Mouse (Mus musculus) megakaryocyte, embryonic 14.5 days (primary cell): ENCODE results near the gene Ebf4. TPM values are rescaled to one million over a fixed set of nuclear protein-coding genes. Genes with fewer than 3 reads are reported as not detected.

Experiments used
- H3K27me3 ChIP-seq: replicated peaks from 2 replicates; pipeline ENCODE3; 2012; ENCODE audit warnings: inconsistent platforms
- H3K36me3 ChIP-seq: replicated peaks from 2 replicates; pipeline ENCODE3; 2012; ENCODE audit warnings: low read length, inconsistent platforms, mixed read lengths
- H3K4me1 ChIP-seq: 2 replicates; pipeline ENCODE4 v1.6.1; 2012; ENCODE audit warnings: inconsistent platforms
- H3K4me3 ChIP-seq: replicated peaks from 2 replicates; pipeline ENCODE3; 2012; ENCODE audit warnings: moderate library complexity, mild to moderate bottlenecking, inconsistent platforms
- H3K9me3 ChIP-seq: 2 replicates; pipeline ENCODE4 v1.6.1; 2012; ENCODE audit warnings: inconsistent platforms
- FLI1 ChIP-seq: IDR thresholded peaks from 2 replicates; pipeline ENCODE4 v1.6.1; 2012; ENCODE audit warnings: low read length, inconsistent platforms, mixed read lengths
- GATA1 ChIP-seq: IDR thresholded peaks from 3 replicates; pipeline ENCODE4 v1.6.1; 2012; ENCODE audit warnings: mixed read lengths, low read length, inconsistent platforms, borderline replicate concordance
- polyA plus RNA-seq: library from polyadenylated mRNA; stranded (reverse); fragments of >175 nt; gene quantifications from 2 replicates; pipeline ENCODE4 v1.2.3, GENCODE M21; 2012; ENCODE audit warnings: low replicate concordance; ENCODE audit not compliant: insufficient read depth

The Ebf4 gene
- polyA plus RNA-seq, 1 experiment = not detected

GRCm38 (mm10) chr2:130383205-130383604 lies 88.2 kb downstream of the Ebf4 start:
- Histone ChIP-seq H3K36me3 (no peaks in the 10 kb centered on the region), H3K27me3 (peaks cover 43% of the 10 kb centered on the region), H3K4me3 (no peak overlapping the region), H3K9me3 (0 out of 2 replicates have a peak, but pooled peaks cover 3% of the 10 kb centered on the region), H3K4me1 (peaks cover 8% of the 10 kb centered on the region)
- TF ChIP-seq GATA1 (no peak), FLI1 (no peak)

DNA sequence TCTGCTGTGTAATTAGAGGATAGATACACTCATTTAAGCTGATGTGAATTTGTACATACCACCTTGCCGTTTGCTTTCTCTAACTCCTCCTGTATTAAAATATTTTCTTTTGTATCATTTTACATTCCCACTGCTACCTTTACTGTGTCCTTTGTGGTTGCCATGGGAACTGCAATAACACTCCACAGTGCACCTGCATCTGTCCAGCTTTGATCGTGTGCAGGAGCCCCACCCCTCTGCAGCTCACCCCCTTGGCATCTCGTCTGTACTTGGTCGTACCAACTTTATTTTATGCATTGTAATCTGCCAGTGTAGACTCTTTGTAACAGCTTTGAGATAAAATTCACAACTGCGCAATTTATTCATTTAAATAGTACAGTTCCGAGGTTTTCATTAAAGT lies 88.9 kb downstream of the Ebf4 start:
- peaks cover 14% of the 10 kb centered on the region for H3K4me1 ChIP-seq
- H3K9me3 ChIP-seq = 0 out of 2 replicates have a peak, but pooled peaks cover 3% of the 10 kb centered on the region
- no peaks in the 10 kb centered on the region for H3K36me3 ChIP-seq
- no peak for TF ChIP-seq FLI1
- peaks cover 39% of the 10 kb centered on the region for H3K27me3 ChIP-seq
- H3K4me3 ChIP-seq = no peak overlapping the region

- TF ChIP-seq FLI1 (no peak), GATA1 (no peak)
- H3K9me3 ChIP-seq = 0 out of 2 replicates have a peak, but pooled peaks cover 3% of the 10 kb centered on the region
- no peaks in the 10 kb centered on the region for H3K36me3 ChIP-seq
- H3K4me3 ChIP-seq = no peak overlapping the region
- peaks cover 14% of the 10 kb centered on the region for H3K4me1 ChIP-seq
- H3K27me3 ChIP-seq = peaks cover 43% of the 10 kb centered on the region
Measured at GRCm38 (mm10) chr2:130386212-130386611, 91.2 kb downstream of the Ebf4 start.

DNA sequence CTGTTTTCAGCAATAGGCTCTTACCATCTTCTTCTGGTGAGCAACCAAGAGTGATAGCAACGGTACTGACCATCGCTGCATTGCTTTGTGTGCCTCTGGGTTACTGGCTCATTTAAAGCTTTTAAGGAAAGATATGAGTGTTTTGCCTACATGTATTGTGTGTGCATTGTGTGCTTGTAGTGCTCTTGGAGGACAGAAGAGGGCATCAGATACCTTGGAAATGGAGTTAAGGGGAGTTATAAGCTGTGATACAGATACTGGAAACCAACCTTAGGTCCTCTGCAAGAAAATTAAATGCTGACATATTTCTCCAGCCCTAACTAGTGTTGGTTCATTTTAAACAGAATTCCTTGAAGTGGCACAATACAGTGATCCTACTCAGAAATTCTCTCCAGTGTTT lies 93.8 kb downstream of the Ebf4 start:
- no peak overlapping the region for H3K4me3 ChIP-seq
- peaks cover 45% of the 10 kb centered on the region for H3K27me3 ChIP-seq
- TF ChIP-seq GATA1 = no peak
- TF ChIP-seq FLI1 = no peak
- no peaks in the 10 kb centered on the region for H3K36me3 ChIP-seq
- H3K4me1 ChIP-seq = peaks cover 14% of the 10 kb centered on the region
- H3K9me3 ChIP-seq = 0 out of 2 replicates have a peak, but pooled peaks cover 3% of the 10 kb centered on the region

- Histone ChIP-seq H3K27me3 (peaks cover 58% of the 10 kb centered on the region), H3K4me3 (no peak overlapping the region), H3K4me1 (peaks cover 14% of the 10 kb centered on the region), H3K36me3 (no peaks in the 10 kb centered on the region), H3K9me3 (no peaks in the 10 kb centered on the region)
- TF ChIP-seq GATA1 = no peak
- no peak for TF ChIP-seq FLI1
Measured at GRCm38 (mm10) chr2:130390993-130391625, 96.1 kb downstream of the Ebf4 start.

DNA sequence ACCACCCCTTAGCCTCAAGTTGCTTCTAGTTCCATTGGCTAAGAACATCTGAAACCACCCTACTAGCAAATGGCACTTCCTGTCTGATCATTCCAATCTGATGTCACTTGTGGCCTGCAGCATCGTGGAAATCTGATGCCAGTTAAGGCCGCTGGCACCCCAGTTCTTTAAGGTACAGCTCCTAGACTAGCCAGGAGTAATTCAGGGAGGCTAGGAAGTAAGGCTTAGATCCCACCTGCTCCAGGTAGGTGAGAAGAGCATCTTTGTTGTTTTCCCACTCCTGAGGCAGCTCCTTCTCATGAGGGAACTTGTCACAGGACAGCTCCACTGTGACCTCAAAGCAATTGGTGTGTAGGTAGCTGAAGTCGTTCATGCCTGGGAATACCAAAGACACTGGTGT lies 97.9 kb downstream of the Ebf4 start:
- Histone ChIP-seq H3K36me3 (no peaks in the 10 kb centered on the region), H3K4me1 (peaks cover 20% of the 10 kb centered on the region), H3K9me3 (no peaks in the 10 kb centered on the region), H3K4me3 (no peak overlapping the region), H3K27me3 (peaks cover 71% of the 10 kb centered on the region)
- TF ChIP-seq FLI1 (no peak), GATA1 (no peak)

GRCm38 (mm10) chr2:130395696-130396095 lies 100.7 kb downstream of the Ebf4 start:
- peaks cover 91% of the 10 kb centered on the region for H3K27me3 ChIP-seq
- no peak for TF ChIP-seq GATA1
- no peak for TF ChIP-seq FLI1

GRCm38 (mm10) chr2:130397186-130397985 lies 102.4 kb downstream of the Ebf4 start, which contains the start of gene Cpxm1:
TSS of gene Cpxm1 (minus strand) at chr2:130397574.
- Histone ChIP-seq H3K27me3 (peaks cover 83% of the 10 kb centered on the region), H3K4me1 (peaks cover 16% of the 10 kb centered on the region), H3K4me3 (peak within 1 kb of the TSS; percentile 53), H3K36me3 (no peaks in the 10 kb centered on the region), H3K9me3 (peaks cover 17% of the 10 kb centered on the region)
- no peak for TF ChIP-seq FLI1
- no peak for TF ChIP-seq GATA1

More at GRCm38 (mm10) chr2:130395696-130396095, 100.7 kb downstream of the Ebf4 start:
- peaks cover 17% of the 10 kb centered on the region for H3K9me3 ChIP-seq
- no peak overlapping the region for H3K4me3 ChIP-seq
- no peaks in the 10 kb centered on the region for H3K36me3 ChIP-seq
- peaks cover 14% of the 10 kb centered on the region for H3K4me1 ChIP-seq

DNA sequence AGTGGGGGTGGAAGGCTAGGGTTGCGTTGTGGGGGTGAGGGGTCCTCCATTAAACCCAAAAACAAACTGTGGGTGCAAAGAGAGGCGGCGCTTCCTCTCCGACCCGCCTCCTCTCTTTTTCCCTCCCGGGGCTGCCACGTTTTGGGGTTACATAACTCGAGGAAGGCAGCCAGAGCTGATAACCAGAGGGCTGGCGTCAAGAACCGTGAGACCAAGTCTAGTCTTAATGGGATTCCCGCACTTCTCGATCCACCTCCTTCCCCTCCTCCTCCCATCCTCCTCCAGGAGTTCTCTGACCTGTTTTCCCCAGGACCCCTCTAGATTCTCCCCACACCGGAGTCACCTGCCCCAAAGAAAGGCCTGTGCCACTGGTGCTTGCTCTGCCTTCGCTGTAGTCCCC lies 103.1 kb downstream of the Ebf4 start:
- Histone ChIP-seq H3K9me3 (peaks cover 17% of the 10 kb centered on the region), H3K27me3 (peaks cover 83% of the 10 kb centered on the region), H3K36me3 (no peaks in the 10 kb centered on the region), H3K4me1 (peaks cover 19% of the 10 kb centered on the region), H3K4me3 (no peak overlapping the region)
- no peak for TF ChIP-seq FLI1
- TF ChIP-seq GATA1 = no peak

GRCm38 (mm10) chr2:130400046-130400445 lies 105.1 kb downstream of the Ebf4 start:
- H3K4me1 ChIP-seq = peaks cover 19% of the 10 kb centered on the region
- H3K27me3 ChIP-seq = peaks cover 74% of the 10 kb centered on the region
- no peaks in the 10 kb centered on the region for H3K36me3 ChIP-seq
- H3K9me3 ChIP-seq = peaks cover 17% of the 10 kb centered on the region
- TF ChIP-seq FLI1 = no peak
- no peak for TF ChIP-seq GATA1
- no peak overlapping the region for H3K4me3 ChIP-seq
